Mouse (Mus musculus) right cerebral cortex, postnatal 14 days (tissue): Measurements from ENCODE around the gene Acot8.
A peak's percentile ranks its signal among the peaks of the same experiment; 100 is the strongest.

Experiments
- DNase-seq: peaks from one replicate; pipeline ENCODE4 v3.0.0; 2022

The Acot8 gene

DNA sequence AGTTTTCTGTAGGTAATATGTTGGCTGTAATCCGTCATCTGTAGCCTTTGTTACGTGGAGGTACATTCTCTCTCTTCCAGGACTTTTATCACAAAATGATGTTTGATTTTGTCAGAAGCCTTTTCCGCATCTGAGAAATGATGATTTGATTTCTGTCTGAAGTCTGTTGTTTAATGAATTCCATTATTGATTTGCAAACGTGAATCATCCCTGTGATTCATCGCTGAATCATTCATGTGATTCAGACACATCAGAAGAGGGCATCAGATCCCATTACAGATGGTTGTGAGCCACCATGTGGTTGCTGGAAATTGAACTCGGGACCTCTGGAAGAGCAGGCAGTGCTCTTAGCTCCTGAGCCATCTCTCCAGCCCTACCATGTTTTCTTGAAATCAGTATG, 55.7 kb downstream of the Acot8 start:
- no peak for DNase-seq

DNA sequence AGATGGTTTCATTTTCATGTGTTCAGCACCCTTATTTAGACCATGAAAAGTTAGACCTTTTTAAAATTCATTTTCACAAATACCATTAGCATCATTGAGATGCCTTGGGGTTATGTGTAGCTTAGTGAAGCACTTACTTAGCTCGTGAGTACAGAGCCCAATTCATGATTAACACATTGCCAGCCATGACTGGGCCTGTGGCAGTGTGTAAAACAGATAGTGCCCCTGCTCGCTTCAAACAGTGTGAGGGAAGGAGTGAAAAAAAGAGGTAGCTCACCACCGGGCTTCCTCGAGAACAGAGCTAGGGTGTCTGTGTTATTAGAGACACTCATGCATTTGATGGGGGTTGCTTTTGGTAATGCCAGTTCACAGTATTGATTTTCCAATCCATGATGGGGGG, 56.5 kb downstream of the Acot8 start:
- DNase-seq, result no peak

DNA sequence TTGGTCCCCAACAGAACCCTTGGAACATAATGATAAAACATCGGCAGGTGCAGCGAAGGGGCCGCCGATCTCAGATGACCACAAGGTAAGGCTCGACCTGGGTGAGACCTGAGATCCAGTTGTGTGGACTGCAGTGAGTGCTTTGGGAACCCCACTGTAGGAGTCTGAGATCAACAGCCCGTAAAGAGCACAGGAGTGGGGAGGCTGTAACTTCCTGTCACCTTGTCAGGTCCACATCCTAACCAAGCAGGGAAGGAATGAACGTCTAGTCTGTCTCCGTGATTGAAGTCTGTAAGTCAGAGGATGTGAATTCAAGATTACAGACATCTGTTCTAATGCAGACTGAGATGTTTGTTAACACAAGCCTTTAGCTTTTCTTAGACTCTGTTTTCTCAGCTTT, 58.0 kb downstream of the Acot8 start:
- DNase-seq, result no peak

DNA sequence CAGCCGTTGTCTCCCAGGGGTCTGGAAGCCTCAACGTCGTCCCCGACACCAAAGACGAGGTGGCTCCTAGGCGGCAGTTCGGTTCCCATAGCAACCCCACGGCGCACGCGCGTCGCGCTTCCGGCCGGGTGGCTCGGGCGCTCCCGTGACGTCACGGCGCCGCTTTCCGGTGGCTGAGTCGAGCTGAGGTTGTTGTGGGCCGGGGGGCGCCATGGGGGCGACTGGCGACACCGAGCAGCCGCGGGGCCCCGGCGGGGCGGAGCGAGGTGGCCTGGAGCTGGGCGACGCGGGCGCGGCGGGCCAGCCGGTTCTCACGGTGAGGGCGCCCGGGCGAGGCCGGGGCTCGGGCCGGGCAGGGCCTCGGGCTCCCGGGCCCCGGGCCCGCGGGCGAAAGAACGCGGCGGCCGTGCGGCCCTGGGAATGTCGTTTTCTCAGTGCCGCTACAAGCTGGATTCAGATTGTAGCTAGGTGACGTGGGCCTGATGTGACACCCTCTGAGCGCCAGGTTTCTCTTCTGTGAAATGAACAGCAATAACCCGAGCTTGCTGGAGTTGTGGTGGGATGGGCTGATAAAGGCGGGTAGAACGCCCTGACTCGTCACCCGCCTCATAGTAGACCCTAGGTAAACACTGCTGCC, 58.7 kb downstream of the Acot8 start, which contains the start of the genes Wfdc3 and Dnttip1:
Gene Wfdc3 (minus strand): TSS at position 89 of the 637 bp plus-strand sequence.
Gene Dnttip1 (plus strand): TSS at position 141 of the 637 bp plus-strand sequence.
- peak; percentile 97 for DNase-seq

DNA sequence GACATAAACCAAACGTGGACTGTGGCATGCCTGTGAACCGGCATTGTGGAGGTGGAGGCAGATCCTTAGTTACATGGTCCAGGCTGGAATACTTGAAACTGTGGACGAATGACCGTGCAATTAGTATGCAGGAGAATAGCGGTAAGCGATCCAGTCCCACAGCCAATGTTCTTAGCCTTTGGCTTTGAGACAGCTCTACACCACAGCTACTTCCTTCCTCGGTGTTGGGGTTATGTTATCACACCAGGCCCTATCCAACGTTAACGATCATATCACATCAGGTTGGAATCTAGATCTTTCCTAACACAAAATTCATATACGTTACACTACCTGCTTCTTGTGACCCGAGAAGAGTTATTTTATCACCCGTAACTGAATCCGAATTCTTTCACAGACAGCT, 59.7 kb downstream of the Acot8 start:
- DNase-seq, result no peak
